Mouse (Mus musculus): ENCODE measurements around the gene Hist2h2be. TPM values are rescaled to one million over a fixed set of nuclear protein-coding genes. Genes with fewer than 3 reads are reported as not detected.
"Not testable (repeated sequence)": the region's sequence is repeated elsewhere in the genome, so short reads cannot be mapped to it uniquely, and the experiment has no call there.

Gene Hist2h2be
- polyA plus RNA-seq (2011; ENCODE audit: insufficient read depth, insufficient read length, low replicate concordance, missing spikeins), result 8.6 and 9.4 TPM in 2 replicates

GRCm38 (mm10) chr3:96220765-96221639, at the start of gene Hist2h2be, which contains the start of gene Hist2h2ac:
TSS of gene Hist2h2be (plus strand) at chr3:96221119.
TSS of gene Hist2h2ac (minus strand) at chr3:96220880.
- Histone ChIP-seq H3K27ac (ENCODE audit: control insufficient read depth, insufficient read depth, low read depth, low read length, poor library complexity) (peak within 1 kb of the TSS; percentile 98), H3K4me3 (replicated peaks; ENCODE audit: control insufficient read depth, low read depth, low read length) (peak within 1 kb of the TSS; percentile 77), H3K4me1 (ENCODE audit: control insufficient read depth, insufficient read depth, low read length) (peaks cover 4% of the 10 kb centered on the region)
- TF ChIP-seq CTCF (IDR thresholded peaks at IDR 0.05; ENCODE audit: control insufficient read depth, insufficient read depth, low read length) (peak; percentile 11; the same call in 1 of the 2 replicates), POLR2A (IDR thresholded peaks at IDR 0.05; ENCODE audit: borderline replicate concordance, control insufficient read depth, low read depth, low read length) (peak; percentile 92)
- WGBS, result under 1% methylated on average over 43 of the region's 43 CpGs

GRCm38 (mm10) chr3:96171583-96172196, 49.2 kb upstream of the Hist2h2be start:
- TF ChIP-seq POLR2A (IDR thresholded peaks at IDR 0.05; ENCODE audit: borderline replicate concordance, control insufficient read depth, low read depth, low read length) (no peak), CTCF (IDR thresholded peaks at IDR 0.05; ENCODE audit: control insufficient read depth, insufficient read depth, low read length) (no peak)
- Histone ChIP-seq H3K4me3 (replicated peaks; ENCODE audit: control insufficient read depth, low read depth, low read length) (peak overlapping the region; percentile 80), H3K27ac (ENCODE audit: control insufficient read depth, insufficient read depth, low read depth, low read length, poor library complexity) (peak overlapping the region; percentile 97), H3K4me1 (ENCODE audit: control insufficient read depth, insufficient read depth, low read length) (peaks cover 2% of the 10 kb centered on the region)
- WGBS, result 17% methylated on average over 18 of the region's 18 CpGs

GRCm38 (mm10) chr3:96172197-96173178, 48.4 kb upstream of the Hist2h2be start, which contains the start of gene Sf3b4:
TSS of gene Sf3b4 (plus strand) at chr3:96172332.
- H3K27ac ChIP-seq (ENCODE audit: control insufficient read depth, insufficient read depth, low read depth, low read length, poor library complexity), result peak within 1 kb of the TSS; percentile 97
- TF ChIP-seq CTCF (IDR thresholded peaks at IDR 0.05; ENCODE audit: control insufficient read depth, insufficient read depth, low read length) (no peak), POLR2A (IDR thresholded peaks at IDR 0.05; ENCODE audit: borderline replicate concordance, control insufficient read depth, low read depth, low read length) (peak; percentile 95; the same call in 1 of the 2 replicates)
- peak within 1 kb of the TSS; percentile 80 for H3K4me3 ChIP-seq (replicated peaks; ENCODE audit: control insufficient read depth, low read depth, low read length)
- under 1% methylated on average over 58 of the region's 58 CpGs for WGBS
- H3K4me1 ChIP-seq (ENCODE audit: control insufficient read depth, insufficient read depth, low read length), result peaks cover 2% of the 10 kb centered on the region

GRCm38 (mm10) chr3:96173185-96173584, 47.7 kb upstream of the Hist2h2be start:
- no peak for TF ChIP-seq CTCF (IDR thresholded peaks at IDR 0.05; ENCODE audit: control insufficient read depth, insufficient read depth, low read length)
- TF ChIP-seq POLR2A (IDR thresholded peaks at IDR 0.05; ENCODE audit: borderline replicate concordance, control insufficient read depth, low read depth, low read length), result no peak
- peaks cover 2% of the 10 kb centered on the region for H3K4me1 ChIP-seq (ENCODE audit: control insufficient read depth, insufficient read depth, low read length)
- H3K27ac ChIP-seq (ENCODE audit: control insufficient read depth, insufficient read depth, low read depth, low read length, poor library complexity), result no peak overlapping the region
- H3K4me3 ChIP-seq (replicated peaks; ENCODE audit: control insufficient read depth, low read depth, low read length), result peak overlapping the region; percentile 69
- 49% methylated on average over 7 of the region's 7 CpGs for whole genome bisulfite sequencing

- H3K27ac ChIP-seq (ENCODE audit: control insufficient read depth, insufficient read depth, low read depth, low read length, poor library complexity), result not testable (repeated sequence)
- 87% methylated on average over 4 of the region's 4 CpGs for WGBS
Measured at GRCm38 (mm10) chr3:96174042-96174441, 46.9 kb upstream of the Hist2h2be start.

GRCm38 (mm10) chr3:96175251-96175650, 45.7 kb upstream of the Hist2h2be start:
- 94% methylated on average over 6 of the region's 6 CpGs for WGBS
- peaks cover 2% of the 10 kb centered on the region for H3K4me1 ChIP-seq (ENCODE audit: control insufficient read depth, insufficient read depth, low read length)
- TF ChIP-seq CTCF (IDR thresholded peaks at IDR 0.05; ENCODE audit: control insufficient read depth, insufficient read depth, low read length) (no peak), POLR2A (IDR thresholded peaks at IDR 0.05; ENCODE audit: borderline replicate concordance, control insufficient read depth, low read depth, low read length) (no peak)
- no peak overlapping the region for H3K27ac ChIP-seq (ENCODE audit: control insufficient read depth, insufficient read depth, low read depth, low read length, poor library complexity)
- no peak overlapping the region for H3K4me3 ChIP-seq (replicated peaks; ENCODE audit: control insufficient read depth, low read depth, low read length)

More at GRCm38 (mm10) chr3:96174042-96174441, 46.9 kb upstream of the Hist2h2be start:
- not testable (repeated sequence) for H3K4me1 ChIP-seq (ENCODE audit: control insufficient read depth, insufficient read depth, low read length); H3K4me3 ChIP-seq (replicated peaks; ENCODE audit: control insufficient read depth, low read depth, low read length)

GRCm38 (mm10) chr3:96178427-96178826, 42.5 kb upstream of the Hist2h2be start:
- TF ChIP-seq POLR2A (IDR thresholded peaks at IDR 0.05; ENCODE audit: borderline replicate concordance, control insufficient read depth, low read depth, low read length), result no peak
- TF ChIP-seq CTCF (IDR thresholded peaks at IDR 0.05; ENCODE audit: control insufficient read depth, insufficient read depth, low read length), result no peak
- 90% methylated on average over 4 of the region's 4 CpGs for WGBS
- H3K4me1 ChIP-seq (ENCODE audit: control insufficient read depth, insufficient read depth, low read length), result no peaks in the 10 kb centered on the region

More at GRCm38 (mm10) chr3:96178427-96178826, 42.5 kb upstream of the Hist2h2be start:
- H3K27ac ChIP-seq (ENCODE audit: control insufficient read depth, insufficient read depth, low read depth, low read length, poor library complexity), result no peak overlapping the region
- H3K4me3 ChIP-seq (replicated peaks; ENCODE audit: control insufficient read depth, low read depth, low read length), result no peak overlapping the region

Measured in bone marrow, adult 2 months (tissue).